Mouse (Mus musculus): ENCODE data around the gene Ppp1r9b.

Ppp1r9b gene

GRCm38 (mm10) chr11:95044185-95044870 lies 53.5 kb downstream of the Ppp1r9b start:
- DNase-seq (ENCODE audit: inconsistent ontology term): no peak

- peak; percentile 64 for DNase-seq (ENCODE audit: inconsistent ontology term)
Observed at GRCm38 (mm10) chr11:95046980-95047680, 56.3 kb downstream of the Ppp1r9b start.

GRCm38 (mm10) chr11:95053062-95053461 lies 62.2 kb downstream of the Ppp1r9b start:
- no peak for DNase-seq (ENCODE audit: inconsistent ontology term)
